Mouse (Mus musculus) liver (tissue): ENCODE results near the gene Fgf22.
"Not testable (repeated sequence)": the region's sequence is repeated elsewhere in the genome, so short reads cannot be mapped to it uniquely, and the experiment has no call there.

Experiments used
- DNase-seq: peaks from one replicate; pipeline ENCODE4 v3.0.0-alpha.2; 2020; ENCODE audit warnings: mixed read lengths

Gene Fgf22

GRCm38 (mm10) chr10:79733847-79734246, 21.0 kb upstream of the Fgf22 start:
- DNase-seq, result no peak

GRCm38 (mm10) chr10:79735361-79735760, 19.5 kb upstream of the Fgf22 start:
- DNase-seq, result no peak

GRCm38 (mm10) chr10:79736706-79737105, 18.2 kb upstream of the Fgf22 start:
- no peak for DNase-seq

- DNase-seq, result no peak
Measured at GRCm38 (mm10) chr10:79738259-79738658, 16.6 kb upstream of the Fgf22 start.

- no peak for DNase-seq
Measured at GRCm38 (mm10) chr10:79739234-79739633, 15.6 kb upstream of the Fgf22 start.

GRCm38 (mm10) chr10:79740863-79741262, 14.0 kb upstream of the Fgf22 start:
- no peak for DNase-seq

GRCm38 (mm10) chr10:79743161-79743560, 11.7 kb upstream of the Fgf22 start:
- no peak for DNase-seq

GRCm38 (mm10) chr10:79743650-79744365, 11.1 kb upstream of the Fgf22 start:
- DNase-seq, result no peak

- DNase-seq, result no peak
Measured at GRCm38 (mm10) chr10:79745411-79745810, 9.5 kb upstream of the Fgf22 start.

- DNase-seq, result peak; percentile 97
Measured at GRCm38 (mm10) chr10:79745898-79746773, 8.7 kb upstream of the Fgf22 start, which contains the start of gene Polrmt. Gene Polrmt (minus strand): TSS chr10:79746581.

GRCm38 (mm10) chr10:79746774-79747151, 8.1 kb upstream of the Fgf22 start:
- peak; percentile 65 for DNase-seq

GRCm38 (mm10) chr10:79748496-79748895, 6.4 kb upstream of the Fgf22 start:
- DNase-seq, result no peak

GRCm38 (mm10) chr10:79755854-79756253, 978 bp downstream of the Fgf22 start:
- DNase-seq, result no peak

GRCm38 (mm10) chr10:79756660-79757059, 1.8 kb downstream of the Fgf22 start:
- no peak for DNase-seq

GRCm38 (mm10) chr10:79759675-79760074, 4.8 kb downstream of the Fgf22 start:
- DNase-seq, result not testable (repeated sequence)

GRCm38 (mm10) chr10:79760603-79761143, 5.8 kb downstream of the Fgf22 start:
- DNase-seq, result no peak

GRCm38 (mm10) chr10:79762875-79763274, 8.0 kb downstream of the Fgf22 start:
- no peak for DNase-seq

- no peak for DNase-seq
Measured at GRCm38 (mm10) chr10:79764234-79764633, 9.4 kb downstream of the Fgf22 start.

- no peak for DNase-seq
Measured at GRCm38 (mm10) chr10:79765228-79765745, 10.4 kb downstream of the Fgf22 start.

GRCm38 (mm10) chr10:79766001-79766507, 11.2 kb downstream of the Fgf22 start:
- no peak for DNase-seq

- DNase-seq, result peak; percentile 100
Measured at GRCm38 (mm10) chr10:79766508-79767325, 11.8 kb downstream of the Fgf22 start, which contains the start of gene Rnf126. Gene Rnf126 (minus strand): TSS chr10:79766952.
